Mouse (Mus musculus) intestine, embryonic 15.5 days (tissue): ENCODE results near the gene Kir3dl1. TPM values are rescaled to one million over a fixed set of nuclear protein-coding genes. Genes with fewer than 3 reads are reported as not detected.
"Not testable (repeated sequence)": the region's sequence is repeated elsewhere in the genome, so short reads cannot be mapped to it uniquely, and the experiment has no call there.

Experiments
- ATAC-seq: fragments of 200-750 bp; cut with Nextera tagmentation; 2 replicates; pipeline ENCODE4 v1.8.0; 2017; ENCODE audit warnings: moderate TSS enrichment, moderate library complexity
- H3K27ac ChIP-seq: fragments of 300-500 bp; sonication (generic); 2 replicates; pipeline ENCODE4 v1.5.1; 2015; ENCODE audit warnings: mild to moderate bottlenecking, inconsistent platforms
- H3K27me3 ChIP-seq: fragments of 300-500 bp; sonication (generic); replicated peaks from 2 replicates; pipeline ENCODE4 v1.6.1; 2015; ENCODE audit warnings: inconsistent platforms
- H3K36me3 ChIP-seq: fragments of 300-500 bp; sonication (generic); 2 replicates; pipeline ENCODE4 v1.6.1; 2015; ENCODE audit warnings: inconsistent platforms
- H3K4me1 ChIP-seq: fragments of 300-500 bp; sonication (generic); replicated peaks from 2 replicates; pipeline ENCODE4 v1.6.1; 2015; ENCODE audit warnings: inconsistent platforms
- H3K4me2 ChIP-seq: fragments of 300-500 bp; sonication (generic); replicated peaks from 2 replicates; pipeline ENCODE4 v1.6.1; 2015; ENCODE audit warnings: mild to moderate bottlenecking, inconsistent platforms
- H3K4me3 ChIP-seq: fragments of 300-500 bp; sonication (generic); replicated peaks from 2 replicates; pipeline ENCODE4 v1.5.1; 2015; ENCODE audit warnings: inconsistent platforms
- H3K9ac ChIP-seq: fragments of 300-500 bp; sonication (generic); 2 replicates; pipeline ENCODE4 v1.6.1; 2015; ENCODE audit warnings: inconsistent platforms
- H3K9me3 ChIP-seq: fragments of 300-500 bp; sonication (generic); 2 replicates; pipeline ENCODE4 v1.6.1; 2016; ENCODE audit warnings: inconsistent platforms
- WGBS: fragments of 180-500 bp; shearing (Covaris S2); methylation state at CpG from one replicate; pipeline ENCODE4 v1.1.7; 2015; 5-methylcytosine and 5-hydroxymethylcytosine counted together
- polyA plus RNA-seq: library from polyadenylated mRNA; unstranded; fragments of >200 nt; fragmentation: Nextera tagmentation; extraction: Ambion mirVana; gene quantifications from 2 replicates; pipeline ENCODE4 v1.2.1, GENCODE M21; 2015

Kir3dl1 gene
- not detected in 2 replicates for polyA plus RNA-seq

DNA sequence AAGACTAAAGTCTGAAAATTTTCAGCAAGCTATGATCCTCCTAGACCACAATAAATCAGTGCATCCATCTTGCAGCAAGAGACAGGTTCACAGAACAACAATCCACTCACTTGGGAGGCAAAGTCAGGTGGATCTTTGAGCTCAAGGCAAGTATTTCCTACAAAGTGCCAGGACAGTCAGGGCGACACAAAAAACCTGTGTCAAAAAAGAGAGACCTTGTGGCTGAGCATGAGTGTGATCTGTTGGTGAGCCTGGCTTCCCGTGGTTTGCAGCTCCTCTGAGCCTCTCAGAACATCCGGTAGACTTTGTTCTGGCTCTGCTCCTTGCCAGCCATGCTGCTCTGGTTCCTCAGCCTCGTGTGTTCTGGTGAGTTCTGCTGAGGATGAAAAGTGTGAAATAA lies at the start of gene Kir3dl1:
Gene Kir3dl1, plus strand, starts transcription at position 301 of the 400 bp plus-strand sequence.
- not testable (repeated sequence) for H3K9me3 ChIP-seq, H3K36me3 ChIP-seq, H3K4me1 ChIP-seq, H3K4me2 ChIP-seq, H3K27me3 ChIP-seq, H3K9ac ChIP-seq, ATAC-seq, H3K27ac ChIP-seq, H3K4me3 ChIP-seq
- 79% methylated on average over 4 of the region's 4 CpGs for WGBS

DNA sequence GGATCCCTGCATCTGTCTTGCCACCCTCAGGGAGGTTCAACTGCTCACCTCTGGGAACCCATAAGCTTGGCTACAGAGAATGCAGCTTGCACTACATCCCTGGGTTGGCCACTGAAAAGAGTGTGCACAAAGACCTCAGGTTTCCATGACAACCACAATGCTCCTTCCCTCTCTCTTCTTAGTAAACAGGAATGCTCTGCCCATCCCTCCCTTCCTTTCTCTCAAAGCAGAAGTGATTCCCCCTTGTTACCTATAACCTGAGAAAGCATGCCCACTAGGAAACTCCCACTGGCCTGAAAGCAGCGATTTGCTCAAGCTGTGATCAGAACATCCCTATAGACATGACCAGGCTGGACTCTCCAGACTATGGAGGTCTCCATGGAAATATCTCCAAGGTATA lies 26.2 kb downstream of the Kir3dl1 start, which contains the start of gene Kir3dl2:
Gene Kir3dl2, minus strand, starts transcription at position 101 of the 400 bp plus-strand sequence.
- not testable (repeated sequence) for H3K9ac ChIP-seq, H3K4me2 ChIP-seq, H3K27me3 ChIP-seq, H3K9me3 ChIP-seq, H3K4me1 ChIP-seq, H3K27ac ChIP-seq, H3K36me3 ChIP-seq, H3K4me3 ChIP-seq, ATAC-seq
- 47% methylated on average over 1 of the region's 1 CpGs for WGBS

DNA sequence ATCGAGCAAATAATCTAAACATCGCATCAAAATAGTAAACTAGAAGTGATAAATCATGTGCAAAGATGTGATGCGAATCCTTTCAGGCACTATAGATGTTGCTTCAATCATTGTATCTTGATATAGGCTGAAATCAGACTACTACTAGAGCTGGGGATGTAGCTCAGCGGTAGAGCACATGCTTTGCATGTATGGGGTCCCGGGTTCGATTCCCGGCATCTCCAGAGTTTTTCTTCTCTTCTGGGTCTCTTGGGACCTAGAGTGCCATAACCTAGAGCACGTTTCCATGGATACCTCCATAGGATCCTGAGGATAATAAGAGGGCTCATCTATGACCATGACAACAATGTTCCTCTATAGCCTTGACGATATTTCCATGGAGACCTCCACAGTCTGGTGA lies 51.3 kb downstream of the Kir3dl1 start:
- H3K27me3 ChIP-seq, ATAC-seq, H3K9ac ChIP-seq, H3K4me3 ChIP-seq, H3K27ac ChIP-seq, H3K4me1 ChIP-seq, H3K9me3 ChIP-seq, H3K4me2 ChIP-seq, H3K36me3 ChIP-seq: not testable (repeated sequence)
- WGBS = 89% methylated on average over 9 of the region's 9 CpGs

Other genes with a start within 250 kb of the Kir3dl1 start
- 383 and 402 TPM in 2 replicates for gene Bex3, start 247.7 kb upstream of the Kir3dl1 start, polyA plus RNA-seq
- not detected in 2 replicates for gene Kir3dl2, start 26.1 kb downstream of the Kir3dl1 start, polyA plus RNA-seq
- 6.4 and 7.4 TPM in 2 replicates for gene Tceal3, start 72.8 kb downstream of the Kir3dl1 start, polyA plus RNA-seq
- 6.0 and 7.8 TPM in 2 replicates for gene Tceal1, start 190.0 kb downstream of the Kir3dl1 start, polyA plus RNA-seq
- 439 and 480 TPM in 2 replicates for gene Morf4l2, start 225.7 kb downstream of the Kir3dl1 start, polyA plus RNA-seq